Mouse (Mus musculus) limb, embryonic 15.5 days (tissue): ENCODE measurements at regions not wholly inside any gene's neighbourhood (a gene's known extent, or its start where the extent isn't known, plus 50 kb on each side); places are given as distances from the start of the nearest gene placed in this dataset.
"Not testable (repeated sequence)": the region's sequence is repeated elsewhere in the genome, so short reads cannot be mapped to it uniquely, and the experiment has no call there.

ENCODE experiments used
- ATAC-seq: fragments of 200-750 bp; cut with Nextera tagmentation; 2 replicates; pipeline ENCODE4 v1.8.0; 2017; ENCODE audit warnings: low read depth, moderate TSS enrichment; ENCODE audit not compliant: insufficient number of reproducible peaks, low FRiP score, low TSS enrichment
- H3K27ac ChIP-seq: fragments of 300-500 bp; sonication (generic); 2 replicates; pipeline ENCODE4 v1.5.1; 2015; ENCODE audit warnings: moderate library complexity, mild to moderate bottlenecking, inconsistent platforms
- H3K27me3 ChIP-seq: fragments of 300-500 bp; sonication (generic); 2 replicates; pipeline ENCODE4 v1.6.1; 2015; ENCODE audit warnings: inconsistent platforms
- H3K36me3 ChIP-seq: fragments of 300-500 bp; sonication (generic); 2 replicates; pipeline ENCODE4 v1.6.1; 2015; ENCODE audit warnings: inconsistent platforms
- H3K4me1 ChIP-seq: fragments of 300-500 bp; sonication (generic); 2 replicates; pipeline ENCODE4 v1.6.1; 2015; ENCODE audit warnings: inconsistent platforms
- H3K4me2 ChIP-seq: fragments of 300-500 bp; sonication (generic); 2 replicates; pipeline ENCODE4 v1.6.1; 2015; ENCODE audit warnings: mild to moderate bottlenecking, inconsistent platforms
- H3K4me3 ChIP-seq: fragments of 300-500 bp; sonication (generic); 2 replicates; pipeline ENCODE4 v1.5.1; 2015; ENCODE audit warnings: mild to moderate bottlenecking, inconsistent platforms
- H3K9ac ChIP-seq: fragments of 300-500 bp; sonication (generic); 2 replicates; pipeline ENCODE4 v1.6.1; 2015; ENCODE audit warnings: inconsistent platforms
- H3K9me3 ChIP-seq: fragments of 300-500 bp; sonication (generic); 2 replicates; pipeline ENCODE4 v1.6.1; 2016; ENCODE audit warnings: inconsistent platforms
- WGBS: fragments of 180-500 bp; shearing (Covaris S2); methylation state at CpG from one replicate; pipeline ENCODE4 v1.1.7; 2015; 5-methylcytosine and 5-hydroxymethylcytosine counted together

GRCm38 (mm10) chrX:50569087-50569486 is 140.8 kb upstream of the Olfr1324 start:
- ATAC-seq, result no peak
- Histone ChIP-seq H3K4me3 (no peak overlapping the region), H3K4me1 (no peaks in the 10 kb centered on the region), H3K4me2 (no peak overlapping the region), H3K9ac (no peak overlapping the region), H3K27me3 (no peaks in the 10 kb centered on the region), H3K9me3 (no peaks in the 10 kb centered on the region), H3K27ac (no peak overlapping the region), H3K36me3 (0 out of 2 replicates have a peak, but pooled peaks cover 7% of the 10 kb centered on the region)
- 66% methylated on average over 6 of the region's 6 CpGs for WGBS

- 71% methylated on average over 5 of the region's 5 CpGs for WGBS
- Histone ChIP-seq H3K4me1 (no peaks in the 10 kb centered on the region), H3K4me2 (peak overlapping the region; percentile 19; the same call in 1 of the 2 replicates), H3K36me3 (0 out of 2 replicates have a peak, but pooled peaks cover 7% of the 10 kb centered on the region), H3K9ac (no peak overlapping the region), H3K27ac (no peak overlapping the region), H3K27me3 (no peaks in the 10 kb centered on the region), H3K4me3 (peak overlapping the region; percentile 13; the same call in 1 of the 2 replicates), H3K9me3 (no peaks in the 10 kb centered on the region)
- ATAC-seq, result 0 out of 2 replicates have a peak, but pooled peaks have one; percentile 30
These were observed 138.0 kb upstream of the Olfr1324 start for GRCm38 (mm10) chrX:50566345-50566744.

- H3K9me3 ChIP-seq, H3K27ac ChIP-seq, H3K4me1 ChIP-seq, ATAC-seq, H3K4me3 ChIP-seq, H3K27me3 ChIP-seq, H3K36me3 ChIP-seq, H3K4me2 ChIP-seq, H3K9ac ChIP-seq: not testable (repeated sequence)
- WGBS, result 85% methylated on average over 5 of the region's 5 CpGs
These were observed 136.7 kb upstream of the Olfr1324 start for GRCm38 (mm10) chrX:50565031-50565430.

GRCm38 (mm10) chrX:50560915-50561314 is 132.6 kb upstream of the Olfr1324 start:
- no peaks in the 10 kb centered on the region for H3K36me3 ChIP-seq
- no peak for ATAC-seq
- WGBS, result 51% methylated on average over 2 of the region's 2 CpGs
- H3K27ac ChIP-seq, result no peak overlapping the region
- no peaks in the 10 kb centered on the region for H3K9me3 ChIP-seq
- no peak overlapping the region for H3K9ac ChIP-seq
- no peaks in the 10 kb centered on the region for H3K4me1 ChIP-seq
- no peaks in the 10 kb centered on the region for H3K27me3 ChIP-seq
- no peak overlapping the region for H3K4me3 ChIP-seq
- H3K4me2 ChIP-seq, result no peak overlapping the region

GRCm38 (mm10) chrX:50550297-50550696 is 122.0 kb upstream of the Olfr1324 start:
- H3K9me3 ChIP-seq, result no peaks in the 10 kb centered on the region
- peak overlapping the region; percentile 71 for H3K27ac ChIP-seq
- no peaks in the 10 kb centered on the region for H3K27me3 ChIP-seq

GRCm38 (mm10) chrX:50549713-50550112 is 121.4 kb upstream of the Olfr1324 start:
- ATAC-seq, result no peak
- H3K9ac ChIP-seq, result 0 out of 2 replicates have a peak overlapping the region, but pooled peaks have one; percentile 7
- no peaks in the 10 kb centered on the region for H3K4me1 ChIP-seq
- H3K36me3 ChIP-seq, result no peaks in the 10 kb centered on the region
- peak overlapping the region; percentile 39 for H3K4me3 ChIP-seq
- 46% methylated on average over 3 of the region's 3 CpGs for WGBS
- H3K27me3 ChIP-seq, result no peaks in the 10 kb centered on the region
- H3K4me2 ChIP-seq, result peak overlapping the region; percentile 33; the same call in 1 of the 2 replicates
- no peak overlapping the region for H3K27ac ChIP-seq
- no peaks in the 10 kb centered on the region for H3K9me3 ChIP-seq

More at GRCm38 (mm10) chrX:50550297-50550696, 122.0 kb upstream of the Olfr1324 start:
- Histone ChIP-seq H3K4me3 (peak overlapping the region; percentile 39), H3K4me2 (peak overlapping the region; percentile 33; the same call in 1 of the 2 replicates), H3K9ac (0 out of 2 replicates have a peak overlapping the region, but pooled peaks have one; percentile 7), H3K36me3 (no peaks in the 10 kb centered on the region), H3K4me1 (no peaks in the 10 kb centered on the region)
- 37% methylated on average over 10 of the region's 10 CpGs for WGBS
- no peak for ATAC-seq

GRCm38 (mm10) chrX:50537785-50538159 is 109.5 kb upstream of the Olfr1324 start:
- WGBS, result 62% methylated on average over 4 of the region's 4 CpGs
- H3K4me3 ChIP-seq, result peak overlapping the region; percentile 41
- H3K27ac ChIP-seq, ATAC-seq, H3K4me2 ChIP-seq, H3K4me1 ChIP-seq, H3K9ac ChIP-seq, H3K9me3 ChIP-seq, H3K36me3 ChIP-seq, H3K27me3 ChIP-seq: not testable (repeated sequence)

GRCm38 (mm10) chrX:50537122-50537784 is 109.0 kb upstream of the Olfr1324 start:
- Histone ChIP-seq H3K9ac (no peak overlapping the region), H3K27me3 (no peaks in the 10 kb centered on the region), H3K27ac (no peak overlapping the region), H3K4me1 (no peaks in the 10 kb centered on the region), H3K36me3 (no peaks in the 10 kb centered on the region), H3K9me3 (no peaks in the 10 kb centered on the region), H3K4me3 (peak overlapping the region; percentile 41), H3K4me2 (0 out of 2 replicates have a peak overlapping the region, but pooled peaks have one; percentile 17)
- no peak for ATAC-seq
- WGBS, result 43% methylated on average over 19 of the region's 19 CpGs

GRCm38 (mm10) chrX:50504047-50504446 is 75.7 kb upstream of the Olfr1324 start:
- no peaks in the 10 kb centered on the region for H3K4me1 ChIP-seq
- no peak for ATAC-seq
- H3K4me3 ChIP-seq, result no peak overlapping the region
- no peaks in the 10 kb centered on the region for H3K9me3 ChIP-seq
- no peaks in the 10 kb centered on the region for H3K27me3 ChIP-seq
- no peak overlapping the region for H3K27ac ChIP-seq
- WGBS, result 24% methylated on average over 3 of the region's 3 CpGs
- H3K9ac ChIP-seq, result no peak overlapping the region
- no peaks in the 10 kb centered on the region for H3K36me3 ChIP-seq
- no peak overlapping the region for H3K4me2 ChIP-seq

GRCm38 (mm10) chrX:50501181-50501580 is 72.9 kb upstream of the Olfr1324 start:
- WGBS, result 27% methylated on average over 1 of the region's 1 CpGs

GRCm38 (mm10) chrX:50490477-50490967 is 62.2 kb upstream of the Olfr1324 start:
- H3K36me3 ChIP-seq, ATAC-seq, H3K9me3 ChIP-seq, H3K27me3 ChIP-seq, H3K9ac ChIP-seq, H3K4me2 ChIP-seq, H3K4me3 ChIP-seq, H3K27ac ChIP-seq, H3K4me1 ChIP-seq: not testable (repeated sequence)
- WGBS, result 50% methylated on average over 9 of the region's 9 CpGs

More at GRCm38 (mm10) chrX:50501181-50501580, 72.9 kb upstream of the Olfr1324 start:
- Histone ChIP-seq H3K9me3 (no peaks in the 10 kb centered on the region), H3K4me1 (no peaks in the 10 kb centered on the region), H3K4me3 (no peak overlapping the region), H3K9ac (no peak overlapping the region), H3K4me2 (no peak overlapping the region), H3K36me3 (no peaks in the 10 kb centered on the region), H3K27ac (no peak overlapping the region), H3K27me3 (no peaks in the 10 kb centered on the region)
- no peak for ATAC-seq
